Mouse (Mus musculus) lung, postnatal 14 days (tissue): ENCODE measurements around the gene Mtrf1.
"Not testable (repeated sequence)": the region's sequence is repeated elsewhere in the genome, so short reads cannot be mapped to it uniquely, and the experiment has no call there.

Source experiments
- DNase-seq: peaks from one replicate; pipeline ENCODE4 v3.0.0; 2021

Gene Mtrf1

DNA sequence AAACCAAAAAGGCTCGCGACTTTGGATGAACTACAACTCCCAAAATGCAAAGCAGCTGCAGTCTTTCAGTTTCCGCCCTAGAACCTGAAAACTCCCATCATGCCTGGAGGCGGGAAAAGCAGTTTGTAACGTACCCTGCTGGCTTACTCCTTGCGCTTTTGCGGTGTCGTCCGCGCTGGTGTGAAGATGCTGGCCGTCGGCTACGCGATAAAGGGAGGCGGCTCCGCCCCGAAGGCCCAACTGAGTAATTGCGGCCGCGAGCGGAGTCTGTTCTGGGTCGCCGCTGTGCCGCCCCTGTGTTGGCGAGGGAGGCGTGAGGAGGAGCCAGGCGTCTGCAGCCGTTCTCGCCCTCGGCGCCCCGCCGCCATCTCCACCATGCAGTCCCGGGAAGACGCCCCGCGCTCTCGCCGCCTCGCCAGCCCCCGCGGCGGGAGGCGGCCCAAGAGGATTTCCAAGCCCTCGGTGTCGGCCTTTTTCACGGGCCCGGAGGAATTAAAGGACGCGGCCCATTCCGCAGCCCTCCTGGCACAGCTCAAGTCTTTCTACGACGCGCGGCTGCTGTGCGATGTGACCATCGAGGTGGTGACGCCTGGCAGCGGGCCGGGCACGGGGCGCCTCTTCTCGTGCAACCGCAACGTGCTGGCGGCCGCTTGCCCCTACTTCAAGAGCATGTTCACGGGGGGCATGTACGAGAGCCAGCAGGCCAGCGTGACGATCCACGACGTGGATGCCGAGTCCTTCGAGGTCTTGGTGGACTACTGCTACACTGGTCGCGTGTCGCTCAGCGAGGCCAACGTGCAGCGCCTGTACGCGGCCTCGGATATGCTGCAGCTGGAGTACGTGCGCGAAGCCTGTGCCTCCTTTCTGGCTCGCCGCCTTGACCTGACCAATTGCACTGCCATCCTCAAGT is 54.4 kb downstream of the Mtrf1 start, which contains the start of gene Kbtbd6:
Kbtbd6 (plus strand) TSS at position 155 of the 910 bp plus-strand sequence.
- peak; percentile 74 for DNase-seq

DNA sequence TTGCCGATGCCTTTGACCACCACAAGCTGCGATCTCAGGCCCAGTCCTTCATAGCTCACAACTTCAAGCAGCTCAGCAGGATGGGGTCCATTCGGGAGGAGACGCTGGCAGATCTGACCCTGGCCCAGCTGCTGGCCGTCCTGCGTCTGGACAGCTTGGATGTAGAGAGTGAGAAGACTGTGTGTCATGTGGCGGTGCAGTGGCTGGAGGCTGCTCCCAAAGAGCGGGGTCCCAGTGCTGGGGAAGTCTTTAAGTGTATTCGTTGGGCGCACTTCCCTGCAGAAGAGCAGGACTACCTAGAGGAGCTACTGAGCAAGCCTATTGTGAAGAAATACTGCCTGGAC is 55.0 kb downstream of the Mtrf1 start:
- not testable (repeated sequence) for DNase-seq

DNA sequence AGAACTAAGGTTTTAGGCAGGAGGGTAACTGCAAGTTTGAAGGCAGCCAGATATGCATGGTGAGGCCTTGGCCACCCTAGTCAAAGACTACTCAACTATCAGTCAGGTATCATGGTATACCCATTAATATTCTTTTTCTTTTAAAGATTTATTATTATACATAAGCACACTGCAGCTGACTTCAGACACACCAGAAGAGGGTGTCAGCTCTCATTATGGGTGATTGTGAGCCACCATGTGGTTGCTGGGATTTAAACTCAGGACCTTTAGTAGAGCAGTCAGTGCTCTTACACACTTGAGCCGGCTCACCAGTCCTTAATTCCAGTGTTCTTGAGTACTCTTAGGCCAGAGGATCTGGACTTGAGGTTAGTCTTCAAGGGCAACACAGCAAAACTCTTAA is 62.8 kb downstream of the Mtrf1 start:
- no peak for DNase-seq

DNA sequence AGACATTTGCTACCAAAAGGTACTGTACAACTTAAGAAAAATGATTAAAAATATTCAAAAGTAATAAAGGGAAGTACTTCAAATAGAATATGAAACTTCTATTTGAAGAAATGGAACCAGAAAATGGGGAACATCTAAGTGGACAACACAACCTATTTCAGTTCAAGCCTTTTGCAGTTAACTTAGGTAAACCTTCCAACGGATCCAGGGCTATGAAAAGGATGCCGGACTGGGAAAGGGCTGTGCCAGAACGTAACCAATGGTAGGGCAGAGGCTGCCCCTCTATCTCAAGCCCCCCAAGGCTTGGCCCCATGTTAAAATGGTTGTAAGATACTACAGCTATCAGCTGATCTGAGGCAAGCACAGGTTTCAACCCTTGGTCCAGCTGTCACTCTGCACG is 63.4 kb downstream of the Mtrf1 start:
- no peak for DNase-seq

DNA sequence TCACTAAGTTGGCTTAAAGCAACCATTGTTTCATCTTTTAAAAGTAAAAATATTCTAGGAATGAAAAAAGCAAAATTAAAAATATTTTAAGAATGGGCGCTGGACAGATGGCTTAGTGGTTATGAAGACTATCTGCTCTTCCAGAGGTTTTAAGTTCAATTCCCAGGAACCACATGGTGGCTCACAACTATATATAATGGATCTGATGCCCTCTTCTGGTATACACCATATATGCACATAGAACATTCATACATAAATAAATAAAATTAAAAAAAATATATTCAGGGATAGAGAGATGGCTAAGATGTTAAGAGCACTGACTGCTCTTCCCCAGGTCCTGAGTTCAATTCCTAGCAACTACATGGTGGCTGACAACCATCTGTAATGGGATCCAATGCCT is 68.1 kb downstream of the Mtrf1 start:
- DNase-seq: no peak

DNA sequence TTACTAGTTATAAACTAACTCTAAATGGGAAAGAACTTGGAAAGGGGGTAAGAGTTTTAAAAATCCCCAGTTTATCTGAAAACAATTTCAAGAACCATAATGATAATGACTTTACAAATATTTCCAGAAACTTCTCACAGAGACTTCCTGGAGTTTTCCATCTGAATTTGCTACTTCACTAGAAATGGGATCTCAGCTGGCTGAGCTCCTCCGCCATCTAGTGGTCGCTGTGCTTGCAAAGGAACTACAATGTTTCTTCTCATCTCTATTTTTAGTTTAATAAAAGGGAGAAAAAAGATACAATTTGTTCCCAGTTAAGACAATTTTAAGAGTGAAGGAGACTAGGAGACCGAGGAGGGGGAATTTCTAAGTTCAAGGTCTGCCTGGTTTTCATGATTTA is 70.0 kb downstream of the Mtrf1 start:
- peak; percentile 79 for DNase-seq
